Mouse (Mus musculus): ENCODE measurements around the gene Rab3il1. TPM values are rescaled to one million over a fixed set of nuclear protein-coding genes. Genes with fewer than 3 reads are reported as not detected.

The Rab3il1 gene
- total RNA-seq, 2 experiments from 2014 or later, result 262 to 345 TPM

GRCm38 (mm10) chr19:10078392-10078791, 76.9 kb downstream of the Rab3il1 start:
- ATAC-seq (replicated peaks; ENCODE audit: low FRiP score, poor library complexity, severe bottlenecking), result no peak

DNA sequence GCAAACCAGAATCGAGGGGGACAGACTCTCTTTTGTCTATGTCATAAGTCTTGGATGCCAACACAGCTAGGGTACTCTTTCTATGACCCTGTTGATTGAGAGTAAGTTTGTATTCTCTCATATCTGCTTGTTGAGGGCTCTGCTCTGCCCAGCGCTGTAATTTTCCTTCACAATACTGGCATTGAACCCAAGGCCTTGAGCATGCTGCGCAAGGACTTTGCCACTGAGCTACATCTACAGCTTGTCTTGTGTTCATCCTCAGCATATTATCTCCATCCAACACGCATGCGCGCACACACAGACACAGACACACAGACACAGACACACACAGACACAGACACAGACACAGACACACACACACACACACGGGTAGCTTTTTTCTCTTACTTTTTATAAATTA, 78.9 kb downstream of the Rab3il1 start:
- ATAC-seq (replicated peaks; ENCODE audit: low FRiP score, poor library complexity, severe bottlenecking), result no peak

GRCm38 (mm10) chr19:10082105-10082504, 80.6 kb downstream of the Rab3il1 start:
- ATAC-seq (replicated peaks; ENCODE audit: low FRiP score, poor library complexity, severe bottlenecking), result no peak

- ATAC-seq (replicated peaks; ENCODE audit: low FRiP score, poor library complexity, severe bottlenecking), result no peak
Measured at GRCm38 (mm10) chr19:10085454-10085853, 84.0 kb downstream of the Rab3il1 start.

DNA sequence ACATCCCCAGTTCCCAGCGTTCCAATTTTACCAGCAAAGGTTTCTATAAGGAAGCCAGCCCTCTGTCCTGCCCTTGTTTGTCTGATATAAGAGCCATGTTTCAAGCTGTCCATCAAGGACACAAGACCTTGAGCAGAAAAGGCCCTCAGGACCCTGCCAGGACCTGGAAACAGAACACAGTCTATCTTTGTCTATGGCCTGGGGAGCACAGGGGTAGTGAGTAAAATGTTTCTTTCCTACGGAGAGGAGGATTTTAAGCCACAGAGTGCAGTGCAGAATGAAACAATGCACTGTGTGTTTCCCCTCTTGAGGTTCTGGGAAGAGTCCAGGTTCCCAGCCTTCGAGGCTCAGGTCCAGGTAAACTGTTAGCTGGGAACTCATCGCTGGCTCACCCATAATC, 85.5 kb downstream of the Rab3il1 start:
- no peak for ATAC-seq (replicated peaks; ENCODE audit: low FRiP score, poor library complexity, severe bottlenecking)

Other genes starting within 250 kb of the Rab3il1 start
- not detected in 2 replicates for gene Scgb2a2, start 154.1 kb upstream of the Rab3il1 start, total RNA-seq (2015; ENCODE audit: low replicate concordance)
- not detected in 2 replicates for gene Scgb2a2, start 154.1 kb upstream of the Rab3il1 start, total RNA-seq (2017; ENCODE audit: low replicate concordance)
- gene Incenp, start 102.1 kb upstream of the Rab3il1 start, total RNA-seq (2015; ENCODE audit: low replicate concordance), result 859 and 885 TPM in 2 replicates
- 748 and 1,226 TPM in 2 replicates for gene Incenp, start 102.1 kb upstream of the Rab3il1 start, total RNA-seq (2017; ENCODE audit: low replicate concordance)
- gene Fth1, start 21.1 kb upstream of the Rab3il1 start, total RNA-seq (2015; ENCODE audit: low replicate concordance), result 2,541 and 2,855 TPM in 2 replicates
- gene Fth1, start 21.1 kb upstream of the Rab3il1 start, total RNA-seq (2017; ENCODE audit: low replicate concordance), result 1,910 and 2,502 TPM in 2 replicates
- not detected in 2 replicates for gene Best1, start within 50 bp of the Rab3il1 start, total RNA-seq (2015; ENCODE audit: low replicate concordance)
- gene Best1, start within 50 bp of the Rab3il1 start, total RNA-seq (2017; ENCODE audit: low replicate concordance), result not detected in 2 replicates
- 15.5 and 16.3 TPM in 2 replicates for gene Fads3, start 39.9 kb downstream of the Rab3il1 start, total RNA-seq (2015; ENCODE audit: low replicate concordance)
- 9.4 and 12.6 TPM in 2 replicates for gene Fads3, start 39.9 kb downstream of the Rab3il1 start, total RNA-seq (2017; ENCODE audit: low replicate concordance)
- gene Fads2, start 100.1 kb downstream of the Rab3il1 start, total RNA-seq (2015; ENCODE audit: low replicate concordance), result 3.6 and 5.4 TPM in 2 replicates
- gene Fads2, start 100.1 kb downstream of the Rab3il1 start, total RNA-seq (2017; ENCODE audit: low replicate concordance), result 2.2 and 5.1 TPM in 2 replicates
- gene Fads1, start 181.2 kb downstream of the Rab3il1 start, total RNA-seq (2015; ENCODE audit: low replicate concordance), result 68.1 and 70.8 TPM in 2 replicates
- 47.4 and 51.1 TPM in 2 replicates for gene Fads1, start 181.2 kb downstream of the Rab3il1 start, total RNA-seq (2017; ENCODE audit: low replicate concordance)
- 117 and 140 TPM in 2 replicates for gene Tmem258, start 202.3 kb downstream of the Rab3il1 start, total RNA-seq (2015; ENCODE audit: low replicate concordance)
- 52.0 and 82.2 TPM in 2 replicates for gene Tmem258, start 202.3 kb downstream of the Rab3il1 start, total RNA-seq (2017; ENCODE audit: low replicate concordance)
- gene Fen1, start 202.5 kb downstream of the Rab3il1 start, total RNA-seq (2015; ENCODE audit: low replicate concordance), result 84.0 and 108 TPM in 2 replicates
- 100 and 189 TPM in 2 replicates for gene Fen1, start 202.5 kb downstream of the Rab3il1 start, total RNA-seq (2017; ENCODE audit: low replicate concordance)
- not detected in 2 replicates for gene Myrf, start 239.1 kb downstream of the Rab3il1 start, total RNA-seq (2015; ENCODE audit: low replicate concordance)
- not detected in 2 replicates for gene Myrf, start 239.1 kb downstream of the Rab3il1 start, total RNA-seq (2017; ENCODE audit: low replicate concordance)